Mouse (Mus musculus): ENCODE measurements around the gene Sgpp1. TPM values are rescaled to one million over a fixed set of nuclear protein-coding genes. Genes with fewer than 3 reads are reported as not detected.

The Sgpp1 gene
- polyA plus RNA-seq, 1 experiment: 5.9 TPM

Other genes with a start within 250 kb of the Sgpp1 start
- gene Ppp2r5e, start 139.5 kb downstream of the Sgpp1 start, polyA plus RNA-seq (2012; ENCODE audit: insufficient read depth, insufficient read length, missing spikeins): 18.0 and 21.6 TPM in 2 replicates
- 16.5 and 18.2 TPM in 2 replicates for gene Wdr89, start 66.2 kb downstream of the Sgpp1 start, polyA plus RNA-seq (2012; ENCODE audit: insufficient read depth, insufficient read length, missing spikeins)
- 19.7 and 22.0 TPM in 2 replicates for gene Syne2, start 82.4 kb upstream of the Sgpp1 start, polyA plus RNA-seq (2012; ENCODE audit: insufficient read depth, insufficient read length, missing spikeins)